Mouse (Mus musculus) midbrain, postnatal 0 days (tissue): ENCODE results near the gene Rpl5. TPM values are rescaled to one million over a fixed set of nuclear protein-coding genes. Genes with fewer than 3 reads are reported as not detected.

ENCODE experiments used
- ATAC-seq: fragments of 200-750 bp; cut with Nextera tagmentation; 2 replicates; pipeline ENCODE4 v1.8.0; 2017; ENCODE audit warnings: moderate number of reproducible peaks, mild to moderate bottlenecking, moderate TSS enrichment, moderate library complexity; ENCODE audit not compliant: low FRiP score
- DNase-seq: peaks from one replicate; pipeline ENCODE4 v3.0.0-alpha.2; 2015; ENCODE audit warnings: low spot score
- H3K27ac ChIP-seq: fragments of 300-500 bp; sonication (generic); 2 replicates; pipeline ENCODE4 v1.5.1; 2014; ENCODE audit warnings: low read depth, mild to moderate bottlenecking, low read length, mixed read lengths
- H3K27me3 ChIP-seq: fragments of 300-500 bp; sonication (generic); 2 replicates; pipeline ENCODE4 v1.6.1; 2014; ENCODE audit warnings: low read length, control low read depth, mixed read lengths; ENCODE audit not compliant: insufficient read depth
- H3K36me3 ChIP-seq: fragments of 300-500 bp; sonication (generic); 2 replicates; pipeline ENCODE4 v1.6.1; 2014; ENCODE audit warnings: low read length, control low read depth, mixed read lengths; ENCODE audit not compliant: insufficient read depth
- H3K4me1 ChIP-seq: fragments of 300-500 bp; sonication (generic); 2 replicates; pipeline ENCODE4 v1.6.1; 2014; ENCODE audit warnings: mild to moderate bottlenecking, control low read depth, antibody characterized with exemption, low read length, mixed read lengths; ENCODE audit not compliant: insufficient read depth
- H3K4me2 ChIP-seq: fragments of 300-500 bp; sonication (generic); 2 replicates; pipeline ENCODE4 v1.6.1; 2014; ENCODE audit warnings: low read depth, mild to moderate bottlenecking, low read length, mixed read lengths; ENCODE audit not compliant: poor library complexity, severe bottlenecking
- H3K4me3 ChIP-seq: fragments of 300-500 bp; sonication (generic); 2 replicates; pipeline ENCODE4 v1.5.1; 2014; ENCODE audit warnings: low read depth, mild to moderate bottlenecking, low read length, moderate library complexity
- H3K9ac ChIP-seq: fragments of 300-500 bp; sonication (generic); replicated peaks from 2 replicates; pipeline ENCODE4 v1.6.1; 2014; ENCODE audit warnings: mild to moderate bottlenecking, low read length, moderate library complexity, mixed read lengths; ENCODE audit not compliant: poor library complexity, severe bottlenecking
- H3K9me3 ChIP-seq: fragments of 300-500 bp; sonication (generic); 2 replicates; pipeline ENCODE4 v1.6.1; 2016; ENCODE audit warnings: low read length, control low read depth
- CTCF ChIP-seq: IDR thresholded peaks from 2 replicates; pipeline ENCODE4 v1.5.1; 2016; ENCODE audit warnings: antibody characterized with exemption, mild to moderate bottlenecking
- WGBS: fragments of 180-500 bp; shearing (Covaris S2); extraction: QIAGEN DNeasy Blood & Tissue Kit; methylation state at CpG from one replicate; pipeline ENCODE4 v1.1.7; 2014; 5-methylcytosine and 5-hydroxymethylcytosine counted together
- polyA plus RNA-seq: library from polyadenylated mRNA; unstranded; fragments of >200 nt; fragmentation: Nextera tagmentation; extraction: Ambion mirVana; gene quantifications from 2 replicates; pipeline ENCODE4 v1.2.1, GENCODE M21; 2015
- total RNA-seq: library from RNA; depleted of rRNA; stranded (reverse); fragments of >200 nt; gene quantifications from 2 replicates; pipeline ENCODE4 v1.2.3, GENCODE M21; 2014

Rpl5 gene
- total and polyA plus RNA-seq, 2 experiments from 2014 or later: 63.1 to 128 TPM

DNA sequence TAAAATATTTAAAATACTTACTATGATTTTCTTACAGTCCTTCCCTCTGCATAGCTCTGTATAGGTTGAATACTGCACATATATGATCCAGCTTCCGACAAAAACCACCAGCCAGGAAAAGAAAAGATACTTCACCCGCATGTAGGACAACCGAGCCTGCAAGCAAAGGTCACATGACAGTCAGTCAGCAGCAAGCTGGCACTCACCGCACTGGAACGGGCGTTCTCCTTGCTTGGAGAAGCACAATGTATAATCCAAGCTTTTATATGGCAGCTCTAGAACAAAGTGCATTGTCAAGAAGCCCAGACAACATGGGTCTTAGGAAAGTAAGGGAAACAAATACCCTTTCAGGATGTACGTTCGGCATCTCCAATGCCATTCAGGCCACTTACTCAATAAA is 24.3 kb downstream of the Rpl5 start:
- no peak overlapping the region for H3K4me2 ChIP-seq
- no peak for DNase-seq
- H3K9me3 ChIP-seq: no peaks in the 10 kb centered on the region
- TF ChIP-seq CTCF: no peak
- H3K9ac ChIP-seq: no peak overlapping the region
- WGBS: 58% methylated on average over 8 of the region's 8 CpGs
- H3K4me1 ChIP-seq: no peaks in the 10 kb centered on the region
- H3K27me3 ChIP-seq: no peaks in the 10 kb centered on the region
- H3K36me3 ChIP-seq: peaks cover 4% of the 10 kb centered on the region; the same call in 1 of the 2 replicates
- no peak for ATAC-seq
- no peak overlapping the region for H3K27ac ChIP-seq
- no peak overlapping the region for H3K4me3 ChIP-seq

DNA sequence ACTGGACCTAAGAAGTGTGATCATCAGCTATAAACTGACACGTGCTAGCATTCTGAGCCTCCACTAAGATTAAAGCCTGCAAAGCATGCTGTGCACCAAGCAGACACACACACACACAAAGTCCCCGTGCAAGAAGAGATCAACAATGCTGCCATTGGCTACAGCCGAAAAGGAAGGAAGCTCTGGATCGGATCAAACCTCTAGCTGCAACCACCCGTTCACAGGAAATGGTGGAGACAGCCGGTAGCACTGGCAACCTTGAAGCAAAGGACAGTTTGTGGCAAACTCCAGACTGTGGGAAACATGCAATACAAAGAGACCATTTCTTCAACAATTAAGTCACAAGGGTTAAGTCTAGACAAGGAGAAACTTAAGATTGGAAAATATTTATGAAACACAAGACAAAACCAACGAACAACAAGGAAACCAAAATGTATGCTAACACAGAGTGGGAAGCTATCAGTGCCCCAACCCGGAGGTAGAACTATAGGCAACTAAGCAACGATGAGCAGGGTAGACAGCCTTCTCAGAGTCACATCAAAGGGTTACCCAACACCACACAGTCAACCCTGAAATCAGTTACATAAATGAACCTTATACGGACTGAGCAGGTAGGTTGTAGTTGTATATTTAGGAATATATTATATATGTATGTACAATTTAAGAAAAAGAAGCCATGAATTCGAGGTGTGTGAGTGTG is 26.4 kb downstream of the Rpl5 start:
- ATAC-seq: no peak
- H3K36me3 ChIP-seq: peaks cover 4% of the 10 kb centered on the region; the same call in 1 of the 2 replicates
- no peak overlapping the region for H3K9ac ChIP-seq
- no peak overlapping the region for H3K4me2 ChIP-seq
- H3K4me1 ChIP-seq: no peaks in the 10 kb centered on the region
- no peak overlapping the region for H3K27ac ChIP-seq
- no peak overlapping the region for H3K4me3 ChIP-seq
- DNase-seq: no peak
- H3K27me3 ChIP-seq: no peaks in the 10 kb centered on the region
- TF ChIP-seq CTCF: no peak
- WGBS: 83% methylated on average over 11 of the region's 11 CpGs
- H3K9me3 ChIP-seq: no peaks in the 10 kb centered on the region

DNA sequence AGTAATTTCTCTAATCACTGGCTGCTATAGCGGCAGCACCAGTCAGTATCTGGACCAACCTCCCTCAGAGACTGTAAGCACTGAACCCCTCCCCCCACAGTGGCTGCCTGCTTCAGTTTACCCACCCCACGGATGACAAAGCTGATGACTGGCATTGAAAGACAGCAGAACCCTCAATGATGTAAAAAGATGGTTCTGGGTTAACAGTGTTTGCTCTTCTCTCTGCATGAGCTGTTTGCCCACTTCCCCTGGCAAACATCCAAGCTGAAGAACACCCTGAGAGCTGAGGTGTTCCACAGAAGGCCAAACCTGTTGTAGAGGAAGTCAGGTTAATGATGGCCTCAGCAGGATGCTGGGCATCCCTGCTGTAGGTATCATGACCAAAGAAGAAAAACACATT is 32.3 kb downstream of the Rpl5 start:
- H3K4me3 ChIP-seq: no peak overlapping the region
- H3K27ac ChIP-seq: no peak overlapping the region
- DNase-seq: no peak
- H3K27me3 ChIP-seq: no peaks in the 10 kb centered on the region
- no peaks in the 10 kb centered on the region for H3K9me3 ChIP-seq
- H3K4me2 ChIP-seq: no peak overlapping the region
- no peak overlapping the region for H3K9ac ChIP-seq
- no peak for ATAC-seq
- H3K36me3 ChIP-seq: no peaks in the 10 kb centered on the region
- no peaks in the 10 kb centered on the region for H3K4me1 ChIP-seq
- TF ChIP-seq CTCF: no peak
- 59% methylated on average over 2 of the region's 2 CpGs for WGBS

DNA sequence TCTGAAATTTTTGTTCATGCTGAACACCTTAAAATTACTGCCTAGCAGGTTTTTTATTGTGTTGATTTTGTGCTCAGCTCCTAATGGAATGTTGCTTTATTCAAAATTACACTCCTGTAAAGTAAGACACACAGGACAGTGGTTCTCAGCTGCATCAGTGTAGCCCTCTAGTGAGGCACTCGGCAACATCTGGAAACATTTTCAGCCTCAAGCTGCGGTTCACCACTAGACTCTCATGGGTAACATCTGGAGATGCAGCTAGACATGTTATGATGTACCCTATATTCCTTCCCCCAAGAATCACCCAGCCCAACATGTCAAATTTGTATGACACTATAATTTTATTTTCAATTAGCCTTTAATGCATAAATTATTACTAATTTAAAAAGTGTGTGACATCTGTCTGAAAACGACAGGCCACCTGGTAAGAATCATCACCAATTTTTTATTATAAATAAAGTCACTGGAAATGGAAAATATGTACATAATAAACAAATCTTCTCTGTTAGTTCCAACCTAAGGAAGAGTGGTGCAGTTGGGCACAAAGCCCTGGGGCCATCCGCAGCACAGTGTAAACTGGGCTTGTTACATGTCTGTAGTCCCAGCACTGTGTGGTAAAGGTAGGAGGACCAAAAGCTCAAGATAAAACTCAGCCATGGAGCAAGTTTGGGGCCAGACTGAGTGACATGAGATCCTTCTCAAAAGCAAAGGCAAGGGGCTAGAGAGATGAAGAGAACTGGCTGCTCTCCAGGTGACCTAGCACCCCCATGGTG is 33.1 kb downstream of the Rpl5 start:
- Histone ChIP-seq H3K27me3 (no peaks in the 10 kb centered on the region), H3K36me3 (no peaks in the 10 kb centered on the region), H3K4me3 (no peak overlapping the region), H3K9me3 (no peaks in the 10 kb centered on the region), H3K4me1 (no peaks in the 10 kb centered on the region), H3K4me2 (no peak overlapping the region), H3K9ac (no peak overlapping the region), H3K27ac (no peak overlapping the region)
- no peak for ATAC-seq
- TF ChIP-seq CTCF: no peak
- WGBS: 77% methylated on average over 4 of the region's 4 CpGs
- DNase-seq: no peak

DNA sequence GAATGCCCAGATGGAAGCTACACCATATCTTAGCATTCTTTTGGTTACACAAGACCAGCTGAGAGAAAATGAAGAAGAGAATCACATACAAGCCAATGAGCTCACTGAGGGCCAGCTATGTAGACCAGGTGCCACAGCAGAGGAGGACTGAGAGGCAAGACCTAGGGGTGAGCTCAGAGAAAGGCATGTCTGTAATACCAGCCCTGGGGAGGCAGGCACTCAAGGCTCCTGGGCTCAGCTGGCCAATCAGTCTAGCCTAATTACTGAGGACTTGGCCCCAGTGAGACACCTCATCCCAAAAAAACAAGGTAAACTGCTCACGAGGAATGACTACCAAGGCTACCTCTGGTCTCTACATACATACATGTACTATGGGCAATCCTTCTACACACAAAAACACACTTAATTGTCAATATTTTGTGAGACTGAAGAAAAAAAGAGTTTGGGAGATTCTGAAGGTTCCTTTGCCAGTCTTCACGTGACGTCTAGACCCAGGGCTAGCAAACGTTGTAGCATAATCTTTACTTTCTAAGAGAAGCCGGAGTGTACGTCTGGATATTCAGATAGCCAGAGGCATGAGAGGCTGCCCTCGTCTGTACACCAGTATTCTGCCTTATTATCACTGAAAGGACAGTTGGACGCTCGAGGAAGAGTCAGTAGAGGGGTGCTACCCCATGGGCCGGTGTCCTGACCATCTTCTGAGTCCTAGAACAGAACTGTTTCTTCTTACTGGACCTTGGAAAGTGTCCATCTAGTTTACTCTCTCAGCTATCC is 34.7 kb downstream of the Rpl5 start:
- H3K9me3 ChIP-seq: no peaks in the 10 kb centered on the region
- no peak for TF ChIP-seq CTCF
- H3K9ac ChIP-seq: no peak overlapping the region
- no peak overlapping the region for H3K4me2 ChIP-seq
- ATAC-seq (no peak), DNase-seq (no peak)
- 90% methylated on average over 10 of the region's 10 CpGs for WGBS
- H3K27ac ChIP-seq: no peak overlapping the region
- H3K4me1 ChIP-seq: no peaks in the 10 kb centered on the region
- no peak overlapping the region for H3K4me3 ChIP-seq
- H3K27me3 ChIP-seq: no peaks in the 10 kb centered on the region
- H3K36me3 ChIP-seq: no peaks in the 10 kb centered on the region
